Mouse (Mus musculus): Measurements from ENCODE around the gene Gldc. TPM values are rescaled to one million over a fixed set of nuclear protein-coding genes. Genes with fewer than 3 reads are reported as not detected.

Gldc gene
- polyA plus RNA-seq, 1 experiment: not detected

GRCm38 (mm10) chr19:30090163-30090562 lies 85.1 kb downstream of the Gldc start:
- Histone ChIP-seq H3K27ac (ENCODE audit: insufficient read depth, low read depth, low read length) (no peak overlapping the region), H3K4me1 (ENCODE audit: control insufficient read depth, insufficient read depth, low read length) (no peaks in the 10 kb centered on the region; the same call in 1 of the 2 replicates), H3K4me3 (ENCODE audit: insufficient read depth, low read length) (no peak overlapping the region)
- TF ChIP-seq CTCF (IDR thresholded peaks at IDR 0.05; ENCODE audit: low read depth, low read length): no peak
- TF ChIP-seq POLR2A (IDR thresholded peaks at IDR 0.05; ENCODE audit: borderline replicate concordance, low read depth, low read length): no peak

GRCm38 (mm10) chr19:30065797-30066196 lies 109.4 kb downstream of the Gldc start:
- H3K4me1 ChIP-seq (ENCODE audit: control insufficient read depth, insufficient read depth, low read length): peaks cover 4% of the 10 kb centered on the region; the same call in 1 of the 2 replicates
- no peak overlapping the region for H3K27ac ChIP-seq (ENCODE audit: insufficient read depth, low read depth, low read length)
- no peak for TF ChIP-seq POLR2A (IDR thresholded peaks at IDR 0.05; ENCODE audit: borderline replicate concordance, low read depth, low read length)
- TF ChIP-seq CTCF (IDR thresholded peaks at IDR 0.05; ENCODE audit: low read depth, low read length): no peak
- no peak overlapping the region for H3K4me3 ChIP-seq (ENCODE audit: insufficient read depth, low read length)

DNA sequence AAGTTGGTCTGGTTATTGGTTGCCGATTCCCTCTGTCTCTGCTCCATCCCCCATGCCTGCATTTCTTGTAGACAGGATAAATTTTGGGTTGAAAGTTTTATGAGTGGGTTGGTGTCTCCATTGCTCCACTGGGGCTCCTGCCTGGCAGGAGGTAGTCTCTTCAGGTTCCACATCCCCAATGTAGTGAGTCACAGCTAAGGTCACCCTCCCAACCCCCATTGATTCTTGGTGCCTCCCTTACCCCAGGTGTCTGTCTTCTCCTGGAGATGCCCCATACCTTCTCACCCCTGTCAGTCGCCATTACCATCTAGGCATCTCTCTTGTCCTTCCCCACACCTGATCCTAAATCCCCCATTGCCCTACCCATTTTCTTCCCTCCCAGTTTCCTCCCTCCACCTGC lies 121.0 kb downstream of the Gldc start:
- no peak for TF ChIP-seq CTCF (IDR thresholded peaks at IDR 0.05; ENCODE audit: low read depth, low read length)
- no peak for TF ChIP-seq POLR2A (IDR thresholded peaks at IDR 0.05; ENCODE audit: borderline replicate concordance, low read depth, low read length)
- Histone ChIP-seq H3K4me1 (ENCODE audit: control insufficient read depth, insufficient read depth, low read length) (peaks cover 8% of the 10 kb centered on the region), H3K4me3 (ENCODE audit: insufficient read depth, low read length) (no peak overlapping the region), H3K27ac (ENCODE audit: insufficient read depth, low read depth, low read length) (no peak overlapping the region)

GRCm38 (mm10) chr19:30051479-30051878 lies 123.8 kb downstream of the Gldc start:
- H3K27ac ChIP-seq (ENCODE audit: insufficient read depth, low read depth, low read length): no peak overlapping the region

DNA sequence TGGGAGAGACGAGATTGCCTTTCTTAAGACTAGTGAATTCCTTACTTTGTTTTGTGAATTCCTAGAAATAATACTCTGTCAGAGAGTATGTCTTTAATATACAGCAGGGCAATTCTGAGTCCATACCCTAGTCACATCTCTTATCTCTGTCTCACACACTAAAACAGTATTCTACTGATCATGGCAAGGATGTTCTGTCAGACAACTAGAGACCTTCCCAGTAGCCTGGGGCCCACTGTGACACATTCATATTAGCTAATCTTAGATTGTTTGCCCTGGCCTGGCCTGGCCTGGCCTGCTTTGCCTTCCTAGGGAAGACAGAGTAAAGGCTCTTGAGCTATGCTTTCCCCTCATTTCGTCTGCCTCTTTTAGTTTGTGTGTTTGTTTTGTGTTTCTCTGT lies 124.6 kb downstream of the Gldc start:
- Histone ChIP-seq H3K27ac (ENCODE audit: insufficient read depth, low read depth, low read length) (no peak overlapping the region), H3K4me3 (ENCODE audit: insufficient read depth, low read length) (no peak overlapping the region)

More at GRCm38 (mm10) chr19:30051479-30051878, 123.8 kb downstream of the Gldc start:
- Histone ChIP-seq H3K4me3 (ENCODE audit: insufficient read depth, low read length) (no peak overlapping the region), H3K4me1 (ENCODE audit: control insufficient read depth, insufficient read depth, low read length) (peaks cover 10% of the 10 kb centered on the region)
- TF ChIP-seq POLR2A (IDR thresholded peaks at IDR 0.05; ENCODE audit: borderline replicate concordance, low read depth, low read length) (no peak), CTCF (IDR thresholded peaks at IDR 0.05; ENCODE audit: low read depth, low read length) (no peak)

More for the DNA sequence above, 124.6 kb downstream of the Gldc start:
- no peak for TF ChIP-seq CTCF (IDR thresholded peaks at IDR 0.05; ENCODE audit: low read depth, low read length)
- no peak for TF ChIP-seq POLR2A (IDR thresholded peaks at IDR 0.05; ENCODE audit: borderline replicate concordance, low read depth, low read length)
- peaks cover 10% of the 10 kb centered on the region for H3K4me1 ChIP-seq (ENCODE audit: control insufficient read depth, insufficient read depth, low read length)

Other genes starting within 250 kb of the Gldc start
- not detected in 2 replicates for gene Trpd52l3, start 171.6 kb downstream of the Gldc start, polyA plus RNA-seq (2012; ENCODE audit: insufficient read depth, insufficient read length, missing spikeins)
- 95.4 and 103 TPM in 2 replicates for gene Uhrf2, start 144.9 kb downstream of the Gldc start, polyA plus RNA-seq (2012; ENCODE audit: insufficient read depth, insufficient read length, missing spikeins)
- not detected in 2 replicates for gene Mbl2, start 57.5 kb upstream of the Gldc start, polyA plus RNA-seq (2012; ENCODE audit: insufficient read depth, insufficient read length, missing spikeins)